Mouse (Mus musculus) inflammation-experienced regulatory T-cells, adult 6 months (primary cell): ENCODE measurements around the gene Gkn1. TPM values are rescaled to one million over a fixed set of nuclear protein-coding genes. Genes with fewer than 3 reads are reported as not detected.

ENCODE experiments used
- ATAC-seq: one replicate; pipeline ENCODE4 v1.8.0; 2017
- polyA plus RNA-seq, 3 experiments: library from polyadenylated mRNA; unstranded; fragments of 100-300 nt; shearing (Covaris generic); gene quantifications; one replicate each; pipeline ENCODE4 v1.2.1; 2017

Gene Gkn1
- polyA plus RNA-seq: not detected

DNA sequence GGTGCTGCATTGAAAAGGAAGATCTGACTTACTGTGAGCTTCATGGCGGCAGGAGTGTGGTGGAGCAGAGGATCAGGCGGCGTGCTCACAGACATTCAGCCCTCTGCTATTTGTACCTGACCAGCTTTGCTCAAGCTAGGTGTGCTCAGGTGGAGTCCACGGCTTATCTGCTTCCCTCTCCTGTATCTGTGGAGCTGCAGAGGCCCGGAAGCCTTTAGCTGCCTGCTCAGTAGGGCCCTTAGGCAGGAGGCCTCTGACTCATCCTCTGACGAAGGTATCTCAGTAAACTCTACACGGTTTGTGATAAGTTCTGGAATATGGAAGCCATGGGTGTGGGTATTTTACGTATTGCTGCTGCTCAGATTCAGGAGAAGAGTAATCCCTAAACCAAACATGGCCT is at the start of gene Gkn1:
Gene Gkn1 (minus strand): TSS at position 114 of the 400 bp plus-strand sequence.
- ATAC-seq: no peak

DNA sequence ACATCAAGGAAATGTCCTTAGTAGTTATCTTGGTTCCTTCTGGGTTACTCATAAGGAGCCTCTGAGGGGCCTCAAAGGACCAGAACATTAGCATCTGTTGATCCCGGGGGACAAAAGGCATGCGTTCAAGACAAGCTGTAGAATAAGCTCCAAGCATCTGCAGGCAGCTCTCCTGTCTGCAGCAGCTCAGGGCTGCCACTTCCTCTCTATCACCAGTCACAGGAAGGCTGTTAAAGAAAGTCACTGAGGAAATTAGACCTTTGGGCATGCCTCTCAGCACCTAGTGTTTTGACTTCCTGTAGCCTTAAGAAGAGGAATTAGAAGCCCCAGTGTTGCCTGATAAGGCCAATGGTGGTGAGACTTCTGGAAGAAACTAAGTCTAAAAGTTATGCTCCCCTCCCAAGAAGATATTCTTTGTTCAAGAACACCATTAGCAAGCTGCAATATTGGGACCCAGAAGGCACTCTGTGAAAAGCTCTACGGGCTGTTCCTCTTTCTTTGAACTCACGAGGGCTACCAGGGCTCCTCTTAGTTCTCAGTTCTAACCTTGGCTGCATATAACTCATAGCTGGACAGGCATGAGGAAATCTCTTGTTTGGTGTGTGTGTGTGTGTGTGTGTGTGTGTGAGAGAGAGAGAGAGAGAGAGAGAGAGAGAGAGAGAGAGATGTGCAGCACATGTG is 49.3 kb upstream of the Gkn1 start:
- ATAC-seq: peak; percentile 88

DNA sequence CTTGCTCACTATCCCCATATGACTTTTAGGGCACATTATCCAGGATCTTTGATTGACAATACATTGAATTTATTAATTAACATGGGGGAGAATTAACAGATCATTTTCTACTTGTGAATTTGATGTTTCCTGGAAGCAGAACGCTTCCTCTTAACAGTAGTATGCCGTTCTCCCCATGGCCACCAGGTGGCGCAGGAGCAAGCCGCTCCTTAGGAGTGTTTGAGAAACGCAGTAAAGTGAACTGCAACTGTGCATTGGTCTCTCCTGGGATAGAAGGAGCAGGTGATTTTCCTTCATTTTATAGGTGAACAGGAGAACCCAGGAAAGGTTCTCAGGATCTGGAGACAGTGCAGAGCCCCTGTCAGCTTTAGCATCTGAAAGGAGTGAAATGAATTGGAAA is 48.4 kb upstream of the Gkn1 start:
- ATAC-seq: peak; percentile 87

DNA sequence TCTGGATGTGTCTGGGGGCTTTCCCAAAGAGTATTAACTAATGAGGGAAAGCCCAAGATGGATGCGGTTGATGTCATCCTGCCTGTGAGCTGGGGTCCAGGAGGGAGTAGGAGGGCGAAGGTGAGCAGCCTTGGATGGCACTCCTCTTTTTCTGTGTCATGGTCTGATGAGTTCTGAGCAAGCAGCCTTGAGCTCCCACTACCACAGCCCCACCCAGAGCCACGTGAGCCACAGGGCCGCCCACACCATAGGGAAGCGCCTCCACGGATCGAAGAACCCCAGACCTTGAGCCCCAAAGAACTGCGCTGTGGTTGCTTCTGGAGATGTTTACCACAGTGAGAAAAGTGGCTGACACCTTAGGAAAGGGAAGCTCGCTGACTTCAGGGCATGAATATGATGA is 44.0 kb upstream of the Gkn1 start:
- ATAC-seq: no peak

DNA sequence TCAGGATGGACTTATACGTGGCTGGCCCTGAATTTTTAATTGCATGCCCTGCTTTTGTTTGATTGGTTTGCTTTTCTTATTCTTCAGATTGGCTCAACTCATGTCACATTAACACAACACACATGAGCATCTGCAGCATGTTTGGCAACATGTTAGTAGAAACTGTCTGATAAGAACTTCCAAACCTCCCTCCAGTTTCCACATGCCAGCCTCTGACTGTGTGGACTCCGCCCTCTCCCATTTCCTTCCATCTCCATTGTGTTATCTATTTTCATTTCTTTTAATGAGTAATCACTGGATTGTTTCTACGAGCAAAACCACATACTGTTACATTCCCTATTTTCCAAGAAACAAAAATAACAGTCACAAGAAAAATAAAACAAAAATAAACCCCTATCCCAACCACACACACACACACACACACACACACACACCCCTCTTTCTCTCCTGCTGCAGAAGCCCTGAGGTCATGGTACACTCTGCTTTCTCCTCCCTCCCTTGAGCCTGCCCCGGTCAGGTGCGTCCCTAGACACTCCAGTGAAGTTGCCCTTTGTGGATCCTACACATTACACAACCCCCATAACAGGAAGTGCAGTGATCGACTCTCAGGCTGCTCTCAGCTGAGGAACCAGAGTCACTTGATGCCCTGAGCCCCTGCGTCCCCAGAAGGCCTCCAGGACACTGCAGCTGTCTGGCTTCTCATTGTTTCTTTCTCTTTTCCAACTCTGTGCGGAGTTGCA is 42.9 kb upstream of the Gkn1 start:
- no peak for ATAC-seq

DNA sequence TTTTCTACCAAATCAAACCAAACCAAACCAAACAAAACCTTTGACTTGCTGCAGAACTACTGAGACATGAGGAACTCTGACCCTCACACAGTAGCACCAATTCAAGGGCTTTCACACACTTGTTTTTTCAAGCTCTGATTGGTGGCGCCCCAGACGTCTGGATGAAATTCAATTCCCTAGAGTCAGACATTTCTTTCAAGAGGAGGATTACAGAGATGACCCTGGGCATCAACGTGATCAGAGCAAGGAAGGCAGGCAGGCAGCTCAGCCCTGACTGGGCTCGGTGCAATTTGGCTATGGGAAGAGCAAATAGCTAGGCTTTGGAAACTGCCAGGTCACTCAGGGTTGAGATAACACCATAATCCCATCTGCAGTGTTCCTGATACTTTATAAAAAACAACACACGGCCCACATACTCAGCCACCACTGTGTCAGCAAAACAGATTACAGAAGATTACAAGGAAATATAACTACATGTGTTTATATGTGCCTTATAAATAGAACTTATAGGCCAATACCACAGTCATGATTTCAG is 38.8 kb upstream of the Gkn1 start:
- no peak for ATAC-seq

DNA sequence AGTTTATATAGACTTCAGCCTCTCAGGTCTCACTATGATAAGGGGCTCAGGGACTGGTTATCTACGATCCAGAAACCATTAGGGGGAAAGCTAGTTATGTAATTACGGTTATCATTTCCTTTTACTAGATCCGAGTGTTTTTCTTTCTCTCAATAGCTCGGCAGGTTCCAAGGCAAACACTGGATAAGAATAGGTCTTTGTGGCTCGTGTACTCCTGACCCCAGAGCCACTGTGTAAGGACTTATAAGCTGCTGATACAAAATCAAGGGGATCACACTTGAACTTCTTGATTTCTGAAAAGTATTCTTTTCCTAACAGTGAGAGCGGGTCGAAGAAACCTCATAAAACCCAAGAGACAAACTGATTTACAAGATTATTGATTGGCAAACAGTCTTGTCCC is 38.1 kb upstream of the Gkn1 start, which contains the start of gene Gkn3:
Gene Gkn3 (minus strand): TSS at position 59 of the 400 bp plus-strand sequence.
- no peak for ATAC-seq

DNA sequence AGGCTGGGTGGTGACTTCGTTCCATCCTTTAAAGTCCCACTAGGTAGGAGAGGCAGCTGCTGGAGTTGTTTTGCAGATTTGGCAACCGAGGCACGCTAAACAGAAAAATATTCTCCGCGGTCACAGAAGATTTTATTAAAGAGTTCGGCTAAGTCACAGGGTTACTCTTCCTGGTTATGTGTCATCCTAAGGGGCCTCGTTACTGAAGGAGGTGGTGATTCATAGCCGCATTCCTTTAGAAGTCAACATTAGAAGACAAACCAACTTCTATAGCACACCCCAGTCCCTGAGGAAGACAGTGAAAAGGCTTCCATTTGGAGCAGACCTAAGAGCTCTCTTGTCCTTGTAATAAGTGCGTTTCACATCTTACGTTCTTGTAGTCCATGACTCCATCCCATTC is 35.9 kb upstream of the Gkn1 start:
- ATAC-seq: no peak

DNA sequence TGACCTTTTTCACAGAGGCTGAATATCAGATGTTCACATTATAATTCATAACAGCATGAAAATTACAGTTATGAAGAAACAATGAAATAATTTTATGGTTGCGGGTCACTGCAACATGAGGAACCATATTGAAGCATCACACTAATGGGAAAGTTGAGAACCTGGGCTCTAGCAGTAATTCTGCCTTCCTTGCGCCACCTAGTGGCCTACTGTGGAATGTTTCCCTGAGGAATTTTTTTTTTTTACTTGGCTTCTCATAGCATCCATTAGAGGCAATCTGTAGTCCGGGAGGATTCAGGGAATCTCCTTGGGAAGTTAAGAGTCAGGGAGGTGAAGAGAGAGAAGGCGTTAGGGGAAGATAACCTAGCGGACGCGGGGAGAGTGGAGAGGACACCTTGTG is 35.5 kb upstream of the Gkn1 start:
- no peak for ATAC-seq

DNA sequence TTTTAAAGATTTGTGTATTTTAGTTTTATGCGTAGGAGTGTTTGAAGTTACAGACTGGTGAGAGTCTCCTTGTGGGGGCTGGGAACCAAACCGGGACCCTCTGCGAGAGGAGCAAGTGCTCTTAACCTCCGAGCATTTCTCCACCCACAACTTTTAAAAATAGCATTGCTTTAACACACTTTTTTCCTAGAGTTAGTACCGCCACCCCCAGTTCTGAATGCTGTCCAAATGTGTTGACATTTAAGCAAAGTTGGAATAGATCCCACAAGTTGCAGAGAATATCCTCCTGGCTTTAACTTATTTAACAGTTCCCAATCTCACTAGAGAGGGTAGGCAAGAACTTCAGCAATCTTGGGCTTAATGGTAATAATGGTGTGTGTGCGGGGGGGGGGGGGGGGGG is 34.0 kb upstream of the Gkn1 start:
- ATAC-seq: no peak

DNA sequence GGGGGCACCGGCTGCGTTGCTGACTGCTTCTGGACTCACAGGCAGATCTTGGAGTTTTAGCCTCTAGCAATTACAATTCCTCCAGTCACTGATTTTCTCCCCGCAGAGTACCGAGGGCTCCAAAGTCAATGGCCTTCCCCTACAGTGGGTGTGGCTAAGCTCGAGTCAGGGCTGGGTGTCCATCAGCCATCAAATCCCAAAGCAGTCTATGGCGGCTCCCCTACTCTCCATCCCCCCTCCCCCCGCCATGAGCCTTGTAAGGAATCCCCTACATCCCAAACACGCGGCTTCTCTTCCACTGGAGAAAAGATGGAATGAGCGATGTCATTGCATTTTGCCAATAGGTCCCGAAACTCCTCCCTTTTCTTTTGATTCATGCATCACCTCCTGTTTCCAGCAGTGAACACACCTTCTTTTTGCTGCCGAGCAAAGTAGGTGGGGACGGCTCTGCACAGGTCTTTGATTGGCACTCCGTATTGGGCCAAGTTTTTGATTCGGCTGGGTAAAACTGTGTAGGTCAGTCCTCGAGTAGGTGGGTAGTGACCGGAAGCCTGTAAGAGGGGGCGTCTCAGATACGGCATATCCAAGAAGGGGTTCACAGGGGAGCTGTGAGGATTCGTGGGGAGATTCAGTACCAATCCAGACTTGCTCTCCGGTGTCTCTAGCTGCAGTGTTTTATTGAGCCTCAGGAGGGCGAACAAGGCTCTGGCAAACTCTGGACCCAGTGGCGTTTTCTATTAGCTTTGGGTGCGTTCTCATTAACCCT is 33.4 kb upstream of the Gkn1 start:
- ATAC-seq: peak; percentile 64

DNA sequence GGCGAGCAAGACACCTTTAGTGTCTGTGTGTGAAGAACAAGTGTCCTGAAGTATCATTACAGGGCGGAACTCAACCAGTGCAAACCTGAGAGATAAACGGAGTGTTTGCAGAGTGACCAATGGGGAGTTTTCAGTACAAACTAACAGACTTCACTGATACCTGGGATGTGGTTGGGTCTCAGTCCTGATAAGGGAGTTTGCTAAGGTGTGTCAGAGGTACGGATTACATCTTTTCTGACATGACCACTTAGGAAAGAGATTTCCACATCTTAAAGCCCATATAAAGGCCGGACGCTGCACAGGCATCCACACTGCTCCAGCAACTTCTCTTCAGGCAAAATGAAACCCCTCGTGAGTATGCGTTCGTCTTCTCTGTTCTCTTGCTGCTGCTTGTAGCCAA is 22.3 kb upstream of the Gkn1 start, which contains the start of gene Gkn2:
Gene Gkn2 (plus strand): TSS at position 301 of the 400 bp plus-strand sequence.
- ATAC-seq: no peak

DNA sequence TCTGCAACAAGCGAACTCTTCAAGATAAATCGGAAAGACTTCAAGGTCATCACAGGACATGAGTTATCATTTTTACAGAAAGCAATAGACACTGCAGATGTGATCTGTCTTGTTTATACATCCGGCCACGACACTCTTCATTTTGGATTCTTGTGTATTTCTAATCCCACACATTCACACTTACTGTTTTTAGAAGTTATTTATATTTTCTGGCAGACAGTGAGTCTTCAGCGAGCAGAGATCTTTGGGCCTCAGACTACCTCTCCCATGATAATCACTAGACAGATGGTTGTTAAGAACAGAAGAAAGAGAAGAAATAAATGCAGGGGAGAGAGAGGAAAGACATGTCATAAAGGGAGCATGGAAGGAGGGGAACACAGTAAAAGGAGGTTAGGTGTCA is 18.5 kb upstream of the Gkn1 start:
- no peak for ATAC-seq

DNA sequence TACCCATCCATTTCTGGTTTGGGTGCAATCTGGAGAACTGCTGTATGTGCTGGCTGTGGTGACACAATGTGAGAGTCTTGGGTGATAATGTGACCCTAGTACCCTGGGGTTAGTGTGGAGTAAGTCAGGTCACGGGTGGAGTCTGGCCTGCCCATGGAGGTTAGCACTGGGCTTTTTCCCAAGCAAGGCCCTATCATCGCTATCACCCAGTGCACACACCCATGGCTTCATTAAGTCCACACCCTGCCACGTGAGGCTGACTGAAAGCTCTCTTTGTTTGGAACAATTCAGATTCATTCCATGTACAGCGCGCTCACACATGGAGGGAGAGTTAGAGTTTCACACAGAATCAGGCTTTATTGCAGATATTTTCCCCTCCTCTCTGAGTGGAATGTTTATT is 3.7 kb upstream of the Gkn1 start:
- no peak for ATAC-seq

DNA sequence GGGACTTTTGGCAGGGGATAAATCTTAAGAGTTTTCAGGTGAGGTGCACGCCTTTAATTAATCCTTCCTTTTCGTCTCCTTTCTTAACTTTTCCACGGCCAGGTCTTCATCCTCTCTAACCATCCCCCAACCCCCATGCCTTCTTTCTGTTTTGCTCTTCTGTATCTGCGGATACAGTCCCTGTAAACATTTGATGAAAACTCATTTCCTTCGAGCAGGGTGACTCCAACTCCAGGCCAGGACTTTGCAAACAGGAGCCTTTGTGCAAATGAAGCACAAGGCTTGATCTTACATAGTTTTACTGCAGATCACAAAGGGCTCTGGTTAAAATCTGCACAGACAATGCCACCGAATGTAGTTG is 14.8 kb downstream of the Gkn1 start:
- ATAC-seq: no peak

DNA sequence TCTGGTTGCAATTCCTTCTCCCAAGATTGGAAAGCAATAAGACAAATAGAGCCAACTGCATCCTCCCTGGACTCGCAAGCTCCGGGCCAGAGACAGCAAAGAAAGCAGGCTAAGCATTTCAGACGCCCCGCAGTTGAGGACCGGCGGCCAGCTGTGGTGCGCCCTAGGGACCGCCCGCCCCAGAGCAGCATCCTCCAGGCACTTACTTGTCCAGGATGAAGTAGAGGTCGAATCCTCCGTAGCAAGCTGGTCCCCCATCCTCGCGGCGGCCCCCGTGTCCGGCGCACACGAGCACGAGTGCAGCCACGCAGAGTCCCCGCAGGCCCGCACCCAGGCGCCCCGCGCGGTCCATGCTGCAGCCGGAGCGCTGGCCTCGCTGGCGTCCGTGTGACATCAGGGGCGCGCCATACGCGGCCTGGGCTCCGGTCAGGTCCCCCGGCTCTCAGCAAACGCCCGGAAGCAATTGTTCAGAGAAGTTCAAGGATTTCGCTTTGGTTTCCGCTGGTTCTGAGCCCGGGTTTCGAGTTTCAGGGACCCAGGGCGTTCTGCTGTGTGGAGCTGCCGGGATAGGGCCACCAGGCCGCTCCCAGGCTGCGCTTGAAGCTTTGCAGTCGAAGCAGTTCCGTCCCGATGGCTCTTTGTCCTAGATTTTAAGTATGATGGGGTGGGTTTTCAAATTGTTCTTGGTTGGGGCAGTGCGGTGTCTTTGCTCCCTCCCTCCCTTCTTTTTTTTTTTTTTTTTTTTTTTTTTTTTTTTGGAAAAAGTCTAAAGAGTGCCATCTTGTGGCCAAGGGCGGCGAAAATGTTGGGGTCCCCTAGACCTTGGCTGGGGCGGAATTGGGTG is 15.4 kb downstream of the Gkn1 start, which contains the start of gene Antxr1:
Gene Antxr1 (minus strand): TSS at position 731 of the 844 bp plus-strand sequence.
- ATAC-seq: no peak

DNA sequence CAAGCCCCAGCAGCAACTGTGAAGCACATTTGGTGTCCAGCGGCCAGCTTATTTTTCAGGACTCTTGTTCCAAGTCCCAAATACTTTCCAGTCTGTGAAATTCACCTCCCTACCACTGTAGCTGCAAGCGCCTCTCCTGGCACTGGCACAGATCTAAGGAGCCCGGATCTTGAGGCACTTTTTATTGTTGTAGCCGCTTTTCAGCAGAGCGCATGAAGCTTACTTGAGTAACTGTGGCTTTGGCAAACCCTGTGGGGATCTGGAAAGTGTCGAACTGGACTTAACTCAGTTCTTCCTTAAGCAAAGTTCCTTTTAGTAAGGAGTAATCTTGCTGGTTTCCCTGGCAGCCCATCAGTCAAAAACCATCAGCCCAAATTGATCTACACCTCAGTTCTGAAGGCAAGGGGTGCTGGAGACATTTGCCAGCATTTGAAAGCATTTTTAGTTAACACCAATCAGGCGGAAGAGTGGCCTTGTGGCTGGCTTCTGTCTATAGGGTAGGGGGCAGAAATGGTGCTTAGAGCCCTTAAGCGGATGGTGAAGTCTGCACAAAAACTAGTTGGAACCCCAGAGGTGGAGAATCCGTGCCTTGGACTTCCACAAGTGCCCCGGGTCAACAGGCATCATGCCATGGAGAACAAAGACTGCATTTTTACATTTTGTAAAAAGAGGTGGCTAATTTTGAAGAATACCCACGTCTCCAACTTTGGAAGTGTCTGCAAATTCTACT is 16.2 kb downstream of the Gkn1 start:
- no peak for ATAC-seq

DNA sequence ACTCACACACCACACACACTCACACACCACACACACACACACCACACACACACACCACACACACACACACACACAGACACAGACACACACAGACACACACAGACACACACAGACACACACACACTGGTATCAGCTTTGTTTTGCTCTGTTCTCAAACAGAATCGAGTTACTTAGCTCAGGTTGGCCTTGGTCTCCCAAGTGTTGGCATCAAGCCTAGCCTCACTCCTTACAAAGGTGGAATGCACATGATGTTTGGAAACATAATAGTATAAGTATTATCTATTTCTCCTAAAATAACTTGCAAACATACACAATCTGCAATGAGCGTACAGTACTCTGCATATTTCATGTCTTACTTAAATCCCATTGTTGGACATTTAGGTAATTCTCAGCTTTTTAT is 18.4 kb downstream of the Gkn1 start:
- ATAC-seq: no peak

DNA sequence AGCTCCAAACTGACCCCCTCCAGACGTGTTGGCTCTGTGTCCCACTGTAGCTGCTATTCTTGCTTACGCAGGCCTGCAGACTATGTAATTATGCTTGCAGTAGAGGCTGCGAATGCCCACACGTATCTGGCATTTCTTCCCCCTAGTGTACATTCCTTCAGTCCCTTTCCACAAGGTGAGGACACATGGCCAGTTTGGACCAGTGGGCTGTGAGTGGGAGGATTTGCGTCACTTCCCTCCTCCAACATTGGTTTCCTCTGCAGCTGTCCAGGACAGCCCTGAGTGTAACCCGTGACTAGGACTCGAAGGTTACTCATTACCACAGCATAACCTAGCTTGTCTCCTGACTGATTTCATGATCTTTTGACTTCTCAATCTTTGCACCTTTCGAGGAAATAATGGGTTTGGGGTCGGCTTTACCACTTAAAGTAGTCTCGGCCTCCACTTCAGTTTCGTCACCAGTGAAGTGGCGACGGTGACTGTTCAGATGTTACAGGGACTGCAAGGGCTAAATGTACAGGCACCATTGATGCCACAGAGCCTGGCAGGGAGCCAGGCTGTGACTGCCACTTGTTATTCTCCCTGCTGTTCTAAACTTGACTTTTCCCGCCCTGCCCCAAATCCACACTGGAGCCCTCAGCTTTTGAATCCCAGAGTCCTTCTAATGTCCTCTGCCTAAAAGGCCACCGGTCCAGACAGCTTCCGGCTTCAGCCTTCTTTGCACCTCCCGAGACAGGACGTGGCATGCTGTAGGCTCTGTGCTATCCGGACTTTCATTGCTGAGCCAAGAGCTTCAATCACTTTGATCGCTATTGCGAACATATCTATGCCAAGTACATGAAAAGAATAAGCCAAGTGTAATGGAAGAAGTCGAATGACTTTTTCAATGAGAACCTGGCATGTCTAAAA is 22.2 kb downstream of the Gkn1 start:
- no peak for ATAC-seq

DNA sequence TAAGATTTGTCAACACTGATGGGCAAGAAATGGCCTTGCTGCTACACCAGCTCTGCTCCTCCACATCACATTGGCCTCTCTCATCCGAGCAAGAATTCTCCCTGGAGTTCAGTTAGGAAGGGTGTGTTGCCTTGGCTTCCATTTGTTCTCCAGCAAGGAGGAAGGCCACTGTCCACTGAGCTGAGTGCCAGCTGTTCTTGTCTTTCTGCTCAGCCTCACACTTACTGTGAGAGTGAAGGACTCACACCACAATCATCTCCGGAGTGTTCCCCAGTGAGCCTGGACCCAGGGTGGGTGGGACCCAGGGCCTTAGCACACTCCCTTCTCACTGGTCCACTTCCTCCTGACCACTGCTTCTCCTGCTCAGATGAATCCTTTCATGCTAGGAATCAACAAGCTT is 23.8 kb downstream of the Gkn1 start:
- no peak for ATAC-seq
